Mouse (Mus musculus) kidney, embryonic 16.5 days (tissue): Measurements from ENCODE around the gene Amigo3. TPM values are rescaled to one million over a fixed set of nuclear protein-coding genes. Genes with fewer than 3 reads are reported as not detected.

ENCODE experiments used
- ATAC-seq: fragments of 200-750 bp; cut with Nextera tagmentation; 2 replicates; pipeline ENCODE4 v1.8.0; 2017; ENCODE audit warnings: moderate TSS enrichment; ENCODE audit not compliant: low FRiP score, low TSS enrichment
- H3K27ac ChIP-seq: fragments of 300-500 bp; sonication (generic); 2 replicates; pipeline ENCODE4 v1.5.1; 2014; ENCODE audit warnings: low read length
- H3K27me3 ChIP-seq: fragments of 300-500 bp; sonication (generic); 2 replicates; pipeline ENCODE4 v1.6.1; 2014; ENCODE audit warnings: low read length, control low read depth, mixed read lengths; ENCODE audit not compliant: insufficient read depth
- H3K36me3 ChIP-seq: fragments of 300-500 bp; sonication (generic); 2 replicates; pipeline ENCODE4 v1.6.1; 2014; ENCODE audit warnings: low read length, control low read depth, mixed read lengths; ENCODE audit not compliant: insufficient read depth
- H3K4me1 ChIP-seq: fragments of 300-500 bp; sonication (generic); 2 replicates; pipeline ENCODE4 v1.6.1; 2014; ENCODE audit warnings: low read length, control low read depth, mixed read lengths; ENCODE audit not compliant: insufficient read depth
- H3K4me2 ChIP-seq: fragments of 300-500 bp; sonication (generic); replicated peaks from 2 replicates; pipeline ENCODE4 v1.6.1; 2014; ENCODE audit warnings: low read depth, low read length
- H3K4me3 ChIP-seq: fragments of 300-500 bp; sonication (generic); 2 replicates; pipeline ENCODE4 v1.5.1; 2014; ENCODE audit warnings: mild to moderate bottlenecking, low read length
- H3K9ac ChIP-seq: fragments of 300-500 bp; sonication (generic); replicated peaks from 2 replicates; pipeline ENCODE4 v1.6.1; 2014; ENCODE audit warnings: low read length
- H3K9me3 ChIP-seq: fragments of 300-500 bp; sonication (generic); 2 replicates; pipeline ENCODE4 v1.6.1; 2016; ENCODE audit warnings: low read length, control low read depth
- WGBS: fragments of 180-500 bp; shearing (Covaris S2); extraction: QIAGEN DNeasy Blood & Tissue Kit; methylation state at CpG from one replicate; pipeline ENCODE4 v1.1.7; 2014; 5-methylcytosine and 5-hydroxymethylcytosine counted together
- polyA plus RNA-seq: library from polyadenylated mRNA; unstranded; fragments of >200 nt; fragmentation: Nextera tagmentation; extraction: Ambion mirVana; gene quantifications from 2 replicates; pipeline ENCODE4 v1.2.1, GENCODE M21; 2015

Amigo3 gene
- polyA plus RNA-seq, 1 experiment from 2014 or later, result 3.3 TPM

DNA sequence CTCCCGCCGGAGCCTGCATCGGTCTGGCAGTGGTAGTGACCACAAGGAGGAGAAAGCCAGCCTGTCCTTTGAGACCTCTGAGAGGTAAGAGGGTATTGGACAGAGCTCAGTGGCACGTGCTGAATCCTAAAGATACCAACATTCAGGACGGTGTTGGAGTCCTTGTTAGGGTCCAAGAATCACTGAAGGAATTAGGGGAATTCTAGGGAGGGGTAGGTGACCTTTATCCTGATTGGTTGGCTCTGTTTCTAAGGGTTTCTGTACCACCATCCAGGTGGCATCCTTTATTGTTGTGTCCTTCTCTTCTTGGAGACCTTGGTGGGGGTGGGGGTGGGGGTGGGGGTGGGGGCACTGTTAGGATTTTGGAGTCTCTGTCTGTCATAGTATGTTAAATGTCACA, 20.8 kb upstream of the Amigo3 start:
- 93% methylated on average over 5 of the region's 5 CpGs for WGBS
- no peak overlapping the region for H3K4me3 ChIP-seq
- no peaks in the 10 kb centered on the region for H3K4me1 ChIP-seq
- no peak overlapping the region for H3K27ac ChIP-seq
- H3K36me3 ChIP-seq, result peaks cover 32% of the 10 kb centered on the region
- no peaks in the 10 kb centered on the region for H3K9me3 ChIP-seq
- H3K27me3 ChIP-seq, result no peaks in the 10 kb centered on the region
- ATAC-seq, result no peak
- H3K9ac ChIP-seq, result no peak overlapping the region
- no peak overlapping the region for H3K4me2 ChIP-seq

GRCm38 (mm10) chr9:108035331-108036156, 17.4 kb upstream of the Amigo3 start:
- Histone ChIP-seq H3K36me3 (peaks cover 30% of the 10 kb centered on the region), H3K4me2 (no peak overlapping the region), H3K27ac (no peak overlapping the region), H3K4me3 (no peak overlapping the region), H3K27me3 (no peaks in the 10 kb centered on the region), H3K9me3 (no peaks in the 10 kb centered on the region), H3K4me1 (no peaks in the 10 kb centered on the region), H3K9ac (no peak overlapping the region)
- ATAC-seq, result no peak
- WGBS, result 93% methylated on average over 2 of the region's 2 CpGs

- Histone ChIP-seq H3K4me2 (no peak overlapping the region), H3K27ac (no peak overlapping the region), H3K27me3 (no peaks in the 10 kb centered on the region), H3K9me3 (no peaks in the 10 kb centered on the region), H3K4me1 (peaks cover 16% of the 10 kb centered on the region), H3K4me3 (no peak overlapping the region), H3K36me3 (peaks cover 40% of the 10 kb centered on the region), H3K9ac (no peak overlapping the region)
- 96% methylated on average over 8 of the region's 8 CpGs for WGBS
- no peak for ATAC-seq
These were observed 8.0 kb upstream of the Amigo3 start for GRCm38 (mm10) chr9:108044751-108045492.

DNA sequence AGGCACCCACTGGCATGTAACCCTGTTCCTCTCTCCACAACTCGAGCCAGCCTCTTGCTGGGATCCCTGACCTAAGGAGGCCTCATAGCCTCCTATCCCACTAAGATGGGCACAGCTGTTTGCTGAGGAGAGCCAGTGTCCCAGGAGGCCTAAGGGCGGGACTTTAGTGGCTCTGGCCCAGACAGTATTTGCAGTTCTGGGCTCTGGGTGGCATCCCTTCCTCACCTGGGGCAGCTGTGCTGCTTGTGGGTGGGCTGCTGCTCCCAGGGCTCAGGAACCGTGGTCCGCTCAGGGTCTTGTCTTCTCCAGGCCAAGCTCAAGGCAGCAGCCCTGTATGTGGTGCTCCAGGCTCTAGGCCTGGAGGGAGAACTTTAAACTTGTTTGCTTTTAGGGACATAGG, 6.4 kb upstream of the Amigo3 start:
- Histone ChIP-seq H3K27me3 (no peaks in the 10 kb centered on the region), H3K27ac (no peak overlapping the region), H3K9me3 (no peaks in the 10 kb centered on the region), H3K4me2 (no peak overlapping the region), H3K4me1 (peaks cover 23% of the 10 kb centered on the region), H3K36me3 (peaks cover 42% of the 10 kb centered on the region), H3K9ac (no peak overlapping the region), H3K4me3 (no peak overlapping the region)
- 95% methylated on average over 4 of the region's 4 CpGs for WGBS
- ATAC-seq, result no peak

GRCm38 (mm10) chr9:108047601-108048565, 5.1 kb upstream of the Amigo3 start:
- H3K9ac ChIP-seq, result peak overlapping the region; percentile 62
- H3K36me3 ChIP-seq, result peaks cover 41% of the 10 kb centered on the region
- peaks cover 23% of the 10 kb centered on the region for H3K4me1 ChIP-seq
- ATAC-seq, result no peak
- H3K9me3 ChIP-seq, result no peaks in the 10 kb centered on the region
- H3K27me3 ChIP-seq, result no peaks in the 10 kb centered on the region
- H3K27ac ChIP-seq, result peak overlapping the region; percentile 66
- peak overlapping the region; percentile 89 for H3K4me3 ChIP-seq
- 41% methylated on average over 17 of the region's 17 CpGs for WGBS
- peak overlapping the region; percentile 90 for H3K4me2 ChIP-seq

- Histone ChIP-seq H3K36me3 (peaks cover 38% of the 10 kb centered on the region), H3K4me2 (peak overlapping the region; percentile 90), H3K27me3 (no peaks in the 10 kb centered on the region), H3K9ac (peak overlapping the region; percentile 62), H3K9me3 (no peaks in the 10 kb centered on the region), H3K27ac (peak overlapping the region; percentile 66), H3K4me1 (peaks cover 27% of the 10 kb centered on the region), H3K4me3 (peak overlapping the region; percentile 89)
- WGBS, result under 1% methylated on average over 19 of the region's 19 CpGs
- peak; percentile 47 for ATAC-seq
These were observed 4.4 kb upstream of the Amigo3 start for GRCm38 (mm10) chr9:108048566-108048955.

GRCm38 (mm10) chr9:108049016-108049455, 3.9 kb upstream of the Amigo3 start, which contains the start of gene Gmppb:
Gmppb (plus strand) TSS chr9:108049242.
- Histone ChIP-seq H3K27ac (peak within 1 kb of the TSS; percentile 72), H3K27me3 (no peaks in the 10 kb centered on the region), H3K4me1 (peaks cover 27% of the 10 kb centered on the region), H3K4me2 (peak within 1 kb of the TSS; percentile 90), H3K9ac (peak within 1 kb of the TSS; percentile 81), H3K9me3 (no peaks in the 10 kb centered on the region), H3K36me3 (peaks cover 41% of the 10 kb centered on the region), H3K4me3 (peak within 1 kb of the TSS; percentile 89)
- ATAC-seq, result peak; percentile 95
- under 1% methylated on average over 33 of the region's 39 CpGs for WGBS

DNA sequence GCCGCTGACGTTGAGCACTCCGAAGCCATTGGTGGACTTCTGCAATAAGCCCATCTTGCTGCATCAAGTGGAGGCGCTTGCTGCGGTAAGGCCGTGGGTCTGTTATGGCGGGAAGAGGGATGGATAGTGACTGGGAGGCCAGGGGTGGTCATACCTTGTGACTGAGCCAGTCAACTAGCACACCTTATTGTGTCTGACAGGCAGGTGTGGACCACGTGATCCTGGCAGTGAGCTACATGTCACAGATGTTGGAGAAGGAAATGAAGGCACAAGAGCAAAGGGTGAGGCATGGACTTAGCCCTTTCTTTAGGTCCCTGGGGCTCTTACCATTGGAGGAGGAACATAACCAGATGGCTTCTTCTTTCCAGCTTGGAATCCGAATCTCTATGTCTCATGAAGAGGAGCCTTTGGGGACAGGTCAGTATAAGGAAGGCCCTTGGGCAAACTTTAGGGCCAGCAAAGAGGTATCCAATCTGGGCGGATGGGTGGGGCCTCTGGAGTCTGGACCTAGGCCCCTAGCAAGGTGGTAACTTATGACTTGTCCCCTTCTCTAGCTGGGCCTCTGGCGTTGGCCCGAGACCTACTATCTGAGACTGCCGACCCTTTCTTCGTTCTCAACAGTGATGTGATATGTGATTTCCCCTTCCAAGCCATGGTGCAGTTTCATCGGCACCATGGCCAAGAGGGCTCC, 3.3 kb upstream of the Amigo3 start:
- Histone ChIP-seq H3K36me3 (peaks cover 46% of the 10 kb centered on the region), H3K9ac (peak overlapping the region; percentile 81), H3K4me2 (peak overlapping the region; percentile 90), H3K27me3 (no peaks in the 10 kb centered on the region), H3K4me1 (peaks cover 27% of the 10 kb centered on the region), H3K27ac (peak overlapping the region; percentile 72), H3K4me3 (peak overlapping the region; percentile 89), H3K9me3 (no peaks in the 10 kb centered on the region)
- ATAC-seq, result no peak
- WGBS, result 39% methylated on average over 15 of the region's 15 CpGs
